Mouse (Mus musculus) embryonic fibroblast, embryonic 13.5 days (primary cell): Measurements from ENCODE around the gene Atp1b2. TPM values are rescaled to one million over a fixed set of nuclear protein-coding genes. Genes with fewer than 3 reads are reported as not detected.
"Not testable (repeated sequence)": the region's sequence is repeated elsewhere in the genome, so short reads cannot be mapped to it uniquely, and the experiment has no call there.

ENCODE experiments used
- H3K27ac ChIP-seq: 2 replicates; pipeline ENCODE4 v1.5.1; 2012; ENCODE audit warnings: low read length, control low read depth, inconsistent platforms; ENCODE audit not compliant: insufficient read depth
- H3K4me1 ChIP-seq: 2 replicates; pipeline ENCODE4 v1.6.1; 2011; ENCODE audit warnings: low read length; ENCODE audit not compliant: control insufficient read depth, insufficient read depth
- H3K4me3 ChIP-seq: 2 replicates; pipeline ENCODE4 v1.5.1; 2011; ENCODE audit warnings: mild to moderate bottlenecking, control low read depth, low read length; ENCODE audit not compliant: insufficient read depth
- CTCF ChIP-seq: IDR thresholded peaks from 2 replicates; pipeline ENCODE4 v1.5.1; 2011; ENCODE audit warnings: mild to moderate bottlenecking, control low read depth, low read length, moderate library complexity, borderline replicate concordance; ENCODE audit not compliant: insufficient read depth
- POLR2A ChIP-seq: IDR thresholded peaks from 2 replicates; pipeline ENCODE4 v1.6.1; 2011; ENCODE audit warnings: low read depth, mild to moderate bottlenecking, control low read depth, low read length, moderate library complexity
- polyA plus RNA-seq: library from polyadenylated mRNA; stranded (reverse); fragments of >200 nt; gene quantifications from 2 replicates; pipeline ENCODE4 v1.2.4, GENCODE M21; 2011; ENCODE audit warnings: low read depth; ENCODE audit not compliant: missing spikeins, insufficient read length

Gene Atp1b2
- polyA plus RNA-seq, 1 experiment: 2.7 TPM

GRCm38 (mm10) chr11:69623006-69623405, 17.3 kb upstream of the Atp1b2 start:
- H3K27ac ChIP-seq: no peak overlapping the region
- peaks cover 2% of the 10 kb centered on the region; the same call in 1 of the 2 replicates for H3K4me1 ChIP-seq
- H3K4me3 ChIP-seq: no peak overlapping the region
- TF ChIP-seq POLR2A (no peak), CTCF (no peak)

GRCm38 (mm10) chr11:69622406-69622805, 16.7 kb upstream of the Atp1b2 start:
- H3K4me1 ChIP-seq: peaks cover 2% of the 10 kb centered on the region; the same call in 1 of the 2 replicates
- no peak for TF ChIP-seq POLR2A
- TF ChIP-seq CTCF: no peak
- no peak overlapping the region for H3K27ac ChIP-seq
- peak overlapping the region; percentile 58 for H3K4me3 ChIP-seq

- Histone ChIP-seq H3K4me1 (peaks cover 2% of the 10 kb centered on the region; the same call in 1 of the 2 replicates), H3K27ac (no peak within 1 kb of the TSS), H3K4me3 (peak within 1 kb of the TSS; percentile 58)
- no peak for TF ChIP-seq CTCF
- TF ChIP-seq POLR2A: peak; percentile 55
Observed at GRCm38 (mm10) chr11:69621571-69622268, 16.0 kb upstream of the Atp1b2 start, which contains the start of gene Sat2. Sat2 (plus strand) TSS chr11:69622024.

- H3K27ac ChIP-seq: no peak overlapping the region
- H3K4me1 ChIP-seq: peaks cover 2% of the 10 kb centered on the region; the same call in 1 of the 2 replicates
- no peak overlapping the region for H3K4me3 ChIP-seq
- TF ChIP-seq CTCF (no peak), POLR2A (no peak)
Observed at GRCm38 (mm10) chr11:69620394-69621081, 14.8 kb upstream of the Atp1b2 start.

- TF ChIP-seq CTCF (no peak), POLR2A (no peak)
- Histone ChIP-seq H3K4me3 (no peak within 1 kb of the TSS), H3K27ac (no peak within 1 kb of the TSS), H3K4me1 (peaks cover 2% of the 10 kb centered on the region; the same call in 1 of the 2 replicates)
Observed at GRCm38 (mm10) chr11:69617805-69618204, 12.1 kb upstream of the Atp1b2 start, which contains the start of gene Shbg. Shbg (minus strand) TSS chr11:69617905.

GRCm38 (mm10) chr11:69616781-69617180, 11.0 kb upstream of the Atp1b2 start:
- no peak for TF ChIP-seq POLR2A
- TF ChIP-seq CTCF: no peak
- Histone ChIP-seq H3K27ac (no peak overlapping the region), H3K4me1 (no peaks in the 10 kb centered on the region), H3K4me3 (no peak overlapping the region)

GRCm38 (mm10) chr11:69614257-69614588, 8.5 kb upstream of the Atp1b2 start:
- H3K4me1 ChIP-seq, H3K27ac ChIP-seq, H3K4me3 ChIP-seq: not testable (repeated sequence)

GRCm38 (mm10) chr11:69613553-69614256, 8.0 kb upstream of the Atp1b2 start:
- Histone ChIP-seq H3K27ac (no peak overlapping the region), H3K4me3 (no peak overlapping the region), H3K4me1 (no peaks in the 10 kb centered on the region)
- TF ChIP-seq CTCF: peak; percentile 80
- TF ChIP-seq POLR2A: no peak

GRCm38 (mm10) chr11:69610899-69611298, 5.2 kb upstream of the Atp1b2 start:
- no peak overlapping the region for H3K4me3 ChIP-seq
- no peak for TF ChIP-seq POLR2A
- TF ChIP-seq CTCF: no peak
- H3K4me1 ChIP-seq: no peaks in the 10 kb centered on the region
- no peak overlapping the region for H3K27ac ChIP-seq

- TF ChIP-seq CTCF (no peak), POLR2A (no peak)
- H3K27ac ChIP-seq: no peak overlapping the region
- H3K4me3 ChIP-seq: no peak overlapping the region
- H3K4me1 ChIP-seq: no peaks in the 10 kb centered on the region
Observed at GRCm38 (mm10) chr11:69609416-69609815, 3.7 kb upstream of the Atp1b2 start.
